Mouse (Mus musculus) erythroblast, embryonic 14.5 days (primary cell): ENCODE measurements around the gene Olfr805.

Experiments used
- GATA1 ChIP-seq: IDR thresholded peaks from 2 replicates; pipeline ENCODE4 v1.6.1; 2012; ENCODE audit warnings: low read length, inconsistent platforms, mixed read lengths
- TAL1 ChIP-seq: IDR thresholded peaks from 3 replicates; pipeline ENCODE4 v1.6.1; 2012; ENCODE audit warnings: low read length, inconsistent platforms, mixed read lengths

DNA sequence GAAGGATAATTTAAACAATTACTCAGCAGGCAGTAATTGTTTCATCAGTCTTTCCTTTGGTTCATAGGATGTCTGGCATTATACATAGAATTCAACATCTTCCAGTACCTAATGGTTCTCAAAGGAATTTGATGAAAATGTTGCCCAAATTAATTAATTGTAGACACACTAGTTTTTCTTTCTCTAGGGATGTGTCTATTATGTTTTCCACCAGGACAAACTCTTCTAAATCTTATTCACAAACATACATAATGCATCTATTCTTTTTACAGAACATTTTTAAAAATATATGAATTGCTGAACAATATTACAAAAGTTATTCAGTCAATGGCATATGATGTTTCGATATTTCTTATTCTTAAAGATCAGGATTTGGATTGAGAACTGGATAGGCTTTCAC, 36.0 kb upstream of the Olfr805 start, which contains the start of gene Olfr808:
- no peak for TF ChIP-seq GATA1
- no peak for TF ChIP-seq TAL1
